Mouse (Mus musculus) limb, embryonic 14.5 days (tissue): ENCODE measurements around the gene Rfwd3. TPM values are rescaled to one million over a fixed set of nuclear protein-coding genes. Genes with fewer than 3 reads are reported as not detected.

Source experiments
- ATAC-seq: fragments of 200-750 bp; cut with Nextera tagmentation; 2 replicates; pipeline ENCODE4 v1.8.0; 2017; ENCODE audit warnings: low read depth, moderate number of reproducible peaks, moderate TSS enrichment; ENCODE audit not compliant: low FRiP score
- DNase-seq: peaks from one replicate; pipeline ENCODE4 v3.0.0-alpha.2; 2015; ENCODE audit warnings: low spot score
- H3K27ac ChIP-seq: fragments of 300-500 bp; sonication (generic); replicated peaks from 2 replicates; pipeline ENCODE4 v1.5.1; 2014; ENCODE audit warnings: low read depth, mild to moderate bottlenecking, low read length, moderate library complexity, mixed read lengths
- H3K27me3 ChIP-seq: fragments of 300-500 bp; sonication (generic); 2 replicates; pipeline ENCODE4 v1.6.1; 2014; ENCODE audit warnings: low read length, mixed read lengths; ENCODE audit not compliant: control insufficient read depth, insufficient read depth
- H3K36me3 ChIP-seq: fragments of 300-500 bp; sonication (generic); 2 replicates; pipeline ENCODE4 v1.6.1; 2014; ENCODE audit warnings: mild to moderate bottlenecking, low read length, moderate library complexity, mixed read lengths; ENCODE audit not compliant: control insufficient read depth, insufficient read depth
- H3K4me1 ChIP-seq: fragments of 300-500 bp; sonication (generic); 2 replicates; pipeline ENCODE4 v1.6.1; 2014; ENCODE audit warnings: antibody characterized with exemption, low read length, mixed read lengths; ENCODE audit not compliant: control insufficient read depth, insufficient read depth
- H3K4me2 ChIP-seq: fragments of 300-500 bp; sonication (generic); replicated peaks from 2 replicates; pipeline ENCODE4 v1.6.1; 2014; ENCODE audit warnings: low read depth, mild to moderate bottlenecking, low read length, moderate library complexity; ENCODE audit not compliant: severe bottlenecking
- H3K4me3 ChIP-seq: fragments of 300-500 bp; sonication (generic); replicated peaks from 2 replicates; pipeline ENCODE4 v1.5.1; 2014; ENCODE audit warnings: low read length
- H3K9ac ChIP-seq: fragments of 300-500 bp; sonication (generic); 2 replicates; pipeline ENCODE4 v1.6.1; 2014; ENCODE audit warnings: mild to moderate bottlenecking, low read depth, low read length, moderate library complexity; ENCODE audit not compliant: severe bottlenecking
- H3K9me3 ChIP-seq: fragments of 300-500 bp; sonication (generic); 2 replicates; pipeline ENCODE4 v1.6.1; 2016; ENCODE audit warnings: low read length; ENCODE audit not compliant: control insufficient read depth
- POLR2A ChIP-seq: fragments of 200-500 bp; IDR thresholded peaks from 2 replicates; pipeline ENCODE4 v1.8.0; 2012; ENCODE audit warnings: inconsistent platforms, mild to moderate bottlenecking, moderate library complexity, borderline replicate concordance; ENCODE audit not compliant: insufficient read depth, insufficient read length; ENCODE audit errors: extremely low read depth
- WGBS: fragments of 180-500 bp; shearing (Covaris S2); extraction: QIAGEN DNeasy Blood & Tissue Kit; methylation state at CpG from one replicate; pipeline ENCODE4 v1.1.7; 2014; 5-methylcytosine and 5-hydroxymethylcytosine counted together
- polyA plus RNA-seq, 2 experiments: library from polyadenylated mRNA; depleted of rRNA in 1 of 2; stranded (reverse) in 1 of 2; unstranded in 1 of 2; fragments of >200 nt; fragmentation: Nextera tagmentation in 1 of 2; extraction: Ambion mirVana in 1 of 2; gene quantifications; 2 replicates each; pipeline versions ENCODE4 v1.2.1 to v1.2.3; 2012 to 2014

The Rfwd3 gene
- polyA plus RNA-seq, 2 experiments, result 28.3 to 39.7 TPM

GRCm38 (mm10) chr8:111224153-111224552, 75.9 kb downstream of the Rfwd3 start:
- 44% methylated on average over 5 of the region's 5 CpGs for WGBS
- ATAC-seq, result no peak
- no peak overlapping the region for H3K27ac ChIP-seq

More at GRCm38 (mm10) chr8:111224153-111224552, 75.9 kb downstream of the Rfwd3 start:
- TF ChIP-seq POLR2A, result no peak
- Histone ChIP-seq H3K36me3 (no peaks in the 10 kb centered on the region), H3K27me3 (no peaks in the 10 kb centered on the region), H3K9me3 (no peaks in the 10 kb centered on the region), H3K9ac (no peak overlapping the region), H3K4me2 (no peak overlapping the region), H3K4me1 (no peaks in the 10 kb centered on the region), H3K4me3 (no peak overlapping the region)
- no peak for DNase-seq

Other genes with a start within 250 kb of the Rfwd3 start
- gene Exosc6, start 243.9 kb downstream of the Rfwd3 start, polyA plus RNA-seq (2012; rRNA removed), result 6.2 and 8.8 TPM in 2 replicates
- 18.3 and 22.6 TPM in 2 replicates for gene Exosc6, start 243.9 kb downstream of the Rfwd3 start, polyA plus RNA-seq (2014; fragmentation: Nextera tagmentation; extraction: Ambion mirVana)
- 0.04 and 0.06 TPM in 2 replicates for gene Clec18a, start 207.8 kb downstream of the Rfwd3 start, polyA plus RNA-seq (2012; rRNA removed)
- gene Clec18a, start 207.8 kb downstream of the Rfwd3 start, polyA plus RNA-seq (2014; fragmentation: Nextera tagmentation; extraction: Ambion mirVana), result not detected in 2 replicates
- 10.3 and 11.0 TPM in 2 replicates for gene Pdpr, start 205.6 kb downstream of the Rfwd3 start, polyA plus RNA-seq (2012; rRNA removed)
- gene Pdpr, start 205.6 kb downstream of the Rfwd3 start, polyA plus RNA-seq (2014; fragmentation: Nextera tagmentation; extraction: Ambion mirVana), result 7.8 TPM in 2 replicates
- 59.9 and 66.8 TPM in 2 replicates for gene Glg1, start 41.0 kb downstream of the Rfwd3 start, polyA plus RNA-seq (2012; rRNA removed)
- gene Glg1, start 41.0 kb downstream of the Rfwd3 start, polyA plus RNA-seq (2014; fragmentation: Nextera tagmentation; extraction: Ambion mirVana), result 106 and 115 TPM in 2 replicates
- gene Mlkl, start 38.0 kb upstream of the Rfwd3 start, polyA plus RNA-seq (2012; rRNA removed), result 0.46 and 0.59 TPM in 2 replicates
- gene Mlkl, start 38.0 kb upstream of the Rfwd3 start, polyA plus RNA-seq (2014; fragmentation: Nextera tagmentation; extraction: Ambion mirVana), result 1.0 and 1.4 TPM in 2 replicates
- 0.06 TPM in 1 of 2 replicates, not detected in the other for gene Fa2h, start 93.6 kb upstream of the Rfwd3 start, polyA plus RNA-seq (2012; rRNA removed)
- gene Fa2h, start 93.6 kb upstream of the Rfwd3 start, polyA plus RNA-seq (2014; fragmentation: Nextera tagmentation; extraction: Ambion mirVana), result not detected in 2 replicates
- gene Wdr59, start 221.9 kb upstream of the Rfwd3 start, polyA plus RNA-seq (2012; rRNA removed), result 11.5 and 13.3 TPM in 2 replicates
- 6.0 and 6.1 TPM in 2 replicates for gene Wdr59, start 221.9 kb upstream of the Rfwd3 start, polyA plus RNA-seq (2014; fragmentation: Nextera tagmentation; extraction: Ambion mirVana)
- 133 and 158 TPM in 2 replicates for gene Znrf1, start 235.9 kb upstream of the Rfwd3 start, polyA plus RNA-seq (2012; rRNA removed)
- gene Znrf1, start 235.9 kb upstream of the Rfwd3 start, polyA plus RNA-seq (2014; fragmentation: Nextera tagmentation; extraction: Ambion mirVana), result 42.4 and 55.3 TPM in 2 replicates